ENCODE assay signal across 27 mouse cellular contexts in the genomic region with DNA sequence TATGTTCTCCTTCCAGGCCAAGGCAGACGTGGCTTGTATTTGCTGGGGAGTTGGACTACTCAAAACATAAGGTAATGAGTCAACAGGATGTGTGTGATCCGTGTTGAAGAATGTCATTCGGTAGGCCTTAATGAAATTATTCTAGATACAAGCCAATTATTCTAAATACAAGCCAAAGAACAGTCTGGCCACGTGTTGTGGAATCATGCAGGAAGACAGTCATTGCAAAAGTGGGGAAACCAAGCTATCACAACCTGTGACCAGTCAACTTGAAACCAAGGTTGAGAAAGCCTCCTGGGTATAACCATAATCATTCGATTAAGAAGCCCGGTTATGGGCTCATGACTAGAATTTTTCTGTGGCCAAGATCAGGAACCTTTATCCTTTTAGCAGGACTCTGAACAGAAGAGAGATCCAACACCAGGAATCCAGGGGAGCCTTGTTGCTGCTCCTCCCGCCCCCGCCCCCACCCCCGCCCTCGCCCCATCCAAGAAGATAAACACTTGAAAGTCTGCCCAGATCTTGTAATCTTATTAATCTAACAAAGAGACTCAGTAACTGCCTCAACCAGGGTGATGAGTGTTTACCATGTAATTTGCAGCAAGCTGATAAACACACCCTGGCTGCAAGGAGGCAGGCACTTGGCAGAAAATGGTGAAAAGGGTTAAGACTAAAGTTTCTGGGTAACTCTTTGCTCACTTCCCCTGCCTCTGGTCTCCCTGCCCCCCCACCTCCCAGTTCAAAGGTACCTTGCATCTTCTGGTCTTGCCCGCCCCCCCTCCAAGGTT. TPM values are rescaled to one million over a fixed set of nuclear protein-coding genes. Genes with fewer than 3 reads are reported as not detected.
DNase-seq lines count a peak whose midpoint lies in the region; ATAC-seq lines count a peak whose summit lies in the region.
"Had no signal": no experiment of that assay in that cellular context is flagged by ENCODE, and none has a peak within 500 bp of the region (broad histone marks: within the 10 kb centered on the region; RNA-seq: fewer than 3 reads in every experiment).

No protein-coding gene starts in this region.

- 37% methylated on average over 11 of the region's 11 CpGs for WGBS in liver, embryonic 16.5 days (ENCODE audit: insufficient replicate concordance)

- H3K9me3 ChIP-seq in liver, embryonic 16.5 days (replicated peaks; ENCODE audit: control insufficient read depth, low read length), result no peaks in the 10 kb centered on the region
- H3K9me3 ChIP-seq: forebrain, embryonic 12.5 days; midbrain, embryonic 12.5 days; neural tube, embryonic 13.5 days had no signal

- no peak overlapping the region for H3K9ac ChIP-seq in liver, embryonic 16.5 days (ENCODE audit: low read depth, low read length)
- H3K9ac ChIP-seq: forebrain, embryonic 12.5 days; midbrain, embryonic 12.5 days; neural tube, embryonic 13.5 days had no signal

- H3K36me3 ChIP-seq in liver, embryonic 16.5 days (ENCODE audit: control insufficient read depth, insufficient read depth), result no peaks in the 10 kb centered on the region
- H3K36me3 ChIP-seq: forebrain, embryonic 12.5 days; midbrain, embryonic 12.5 days; neural tube, embryonic 13.5 days had no signal

- no peak overlapping the region for H3K4me3 ChIP-seq in liver, embryonic 16.5 days (ENCODE audit: low read depth, low read length)
- H3K4me3 ChIP-seq: forebrain, embryonic 12.5 days; midbrain, embryonic 12.5 days; neural tube, embryonic 13.5 days had no signal

- no peak overlapping the region for H3K4me2 ChIP-seq in liver, embryonic 16.5 days (ENCODE audit: low read depth, low read length)
- H3K4me2 ChIP-seq: forebrain, embryonic 12.5 days; midbrain, embryonic 12.5 days; neural tube, embryonic 13.5 days had no signal

- peak overlapping the region; percentile 29; the same call in 1 of the 2 replicates for H3K27ac ChIP-seq in liver, embryonic 16.5 days (ENCODE audit: low read length)
- H3K27ac ChIP-seq: forebrain, embryonic 12.5 days; midbrain, embryonic 12.5 days; neural tube, embryonic 13.5 days had no signal

- peak; percentile 15 for DNase-seq in A20 (ENCODE audit: low read depth, low spot score)
- DNase-seq in NIH3T3 (ENCODE audit: low read depth), result peak; percentile 50
- DNase-seq in right cerebral cortex, postnatal 10 days (ENCODE audit: low spot score in 2 of 2), result no peak
- DNase-seq in urinary bladder, postnatal 14 days (ENCODE audit: low spot score), result no peak
- DNase-seq in heart, adult 9 months (ENCODE audit: low spot score in 2 of 2), result no peak
- no peak for DNase-seq in layer of hippocampus, adult 8-10 months (ENCODE audit: low spot score in 2 of 2)
- DNase-seq: adrenal gland, postnatal 25 days; B cell, adult 2 months; cerebellum, adult 2 months; heart, adult 18-20 months; heart, postnatal 4 days; kidney, adult 2 months; kidney, postnatal 14 days; layer of hippocampus, adult 9-11 months; lung, adult 2 months; lung, postnatal 4 days; right cerebral cortex, adult 18-20 months; thymus, postnatal 4 days had no signal

- peak; percentile 28 for ATAC-seq in inflammation-experienced regulatory T-cells, adult 6 months
- ATAC-seq in liver, embryonic 16.5 days (ENCODE audit: low read depth), result peak; percentile 67
- ATAC-seq: hindbrain, embryonic 16.5 days had no signal

- H3K4me1 ChIP-seq in liver, embryonic 16.5 days (ENCODE audit: control insufficient read depth, low read depth, low read length), result peaks cover 8% of the 10 kb centered on the region; the same call in 1 of the 2 replicates

- H3K27me3 ChIP-seq in liver, embryonic 16.5 days (ENCODE audit: control insufficient read depth, insufficient read depth, low read depth, low read length), result no peaks in the 10 kb centered on the region
- H3K27me3 ChIP-seq: forebrain, embryonic 12.5 days; neural tube, embryonic 13.5 days had no signal

RNA-seq across cellular contexts. Expression of gene Dmrtb1, which starts 36.2 kb away (rescaled TPM):
- polyA plus RNA-seq in inflammation-experienced regulatory T-cells, adult 6 months (2017; shearing (Covaris generic)), result not detected
- not detected in 2 replicates for polyA plus RNA-seq in liver, embryonic 16.5 days (2015; fragmentation: Nextera tagmentation; extraction: Ambion mirVana)
- total RNA-seq in layer of hippocampus, adult 8-10 months (2022), result 1 to 10 TPM in 1 of 4 experiments, under 1 TPM in 2, not detected in 1; 0.59 to 1.4 (median 0.76) TPM
- total RNA-seq: adrenal gland, postnatal 25 days; gastrocnemius, adult 8-10 months; heart, adult 18-20 months; heart, postnatal 4 days had no signal
- polyA plus RNA-seq: heart, embryonic 14.5 days; lung, adult 2 months; small intestine, adult 2 months had no signal

Comparison
In these comparisons a context has a peak if more than half of its experiments do, and no peak if none do; other contexts are left out.
1. DNase-seq: peak in A20 (single experiment) and NIH3T3 (single experiment); none in right cerebral cortex, postnatal 10 days (0 of 2), urinary bladder, postnatal 14 days (single experiment), heart, adult 9 months (0 of 2) and layer of hippocampus, adult 8-10 months (0 of 2).